Comparison of ENCODE assay signal across 16 mouse cellular contexts in genomic region chr2:173605713-173606414, GRCm38 (mm10). TPM values are rescaled to one million over a fixed set of nuclear protein-coding genes. Genes with fewer than 3 reads are reported as not detected.
DNase-seq lines count a peak whose midpoint lies in the region; ATAC-seq and TF ChIP-seq lines count a peak whose summit lies in the region.
"Had no signal": no experiment of that assay in that cellular context is flagged by ENCODE, and none has a peak within 500 bp of the region (broad histone marks: within the 10 kb centered on the region; RNA-seq: fewer than 3 reads in every experiment).

No protein-coding gene starts in this region.

- H3K36me3 ChIP-seq in forebrain, embryonic 12.5 days (replicated peaks) = peaks cover 6% of the 10 kb centered on the region; the same call in 1 of the 2 replicates
- H3K36me3 ChIP-seq in hindbrain, embryonic 15.5 days = no peaks in the 10 kb centered on the region
- no peaks in the 10 kb centered on the region for H3K36me3 ChIP-seq in midbrain, postnatal 0 days (ENCODE audit: insufficient read depth, low read length)

- peak; percentile 43 for DNase-seq in MN1 (ENCODE audit: low spot score)
- DNase-seq in midbrain, postnatal 0 days (ENCODE audit: low spot score) = peak; percentile 51
- DNase-seq in urinary bladder, postnatal 25 days (ENCODE audit: low spot score) = no peak
- DNase-seq in thymus, postnatal 4 days = no peak
- no peak for DNase-seq in gastrocnemius, adult 2 months
- DNase-seq in adrenal gland, adult 2 months = no peak
- DNase-seq: cerebellum, adult 8-10 months; gastrocnemius, postnatal 25 days had no signal

- intact Hi-C loops in gastrocnemius, adult 2 months (cut with DNase I) = loop anchor here (5.0 kb wide), 1 partner anchor 51 kb away; the partner anchor contains the start of gene Rab22a

- peak; percentile 64 for ATAC-seq in forebrain, embryonic 12.5 days (ENCODE audit: low FRiP score)
- peak; percentile 70; the same call in 1 of the 2 replicates for ATAC-seq in hindbrain, embryonic 15.5 days (ENCODE audit: low FRiP score, low read depth)
- peak; percentile 79 for ATAC-seq in midbrain, postnatal 0 days (ENCODE audit: low FRiP score)
- ATAC-seq: activated CD4-positive, CD25-positive, alpha-beta regulatory T cell, adult 4 months had no signal

- no peaks in the 10 kb centered on the region for H3K9me3 ChIP-seq in forebrain, embryonic 12.5 days
- no peaks in the 10 kb centered on the region for H3K9me3 ChIP-seq in hindbrain, embryonic 15.5 days
- no peaks in the 10 kb centered on the region for H3K9me3 ChIP-seq in midbrain, postnatal 0 days (ENCODE audit: low read length)

- H3K4me1 ChIP-seq in forebrain, embryonic 12.5 days = peaks cover 12% of the 10 kb centered on the region; the same call in 1 of the 2 replicates
- H3K4me1 ChIP-seq in hindbrain, embryonic 15.5 days (replicated peaks) = peaks cover 19% of the 10 kb centered on the region
- no peaks in the 10 kb centered on the region for H3K4me1 ChIP-seq in midbrain, postnatal 0 days (ENCODE audit: insufficient read depth, low read length)

- H3K4me2 ChIP-seq in forebrain, embryonic 12.5 days = no peak overlapping the region
- no peak overlapping the region for H3K4me2 ChIP-seq in hindbrain, embryonic 15.5 days
- no peak overlapping the region for H3K4me2 ChIP-seq in midbrain, postnatal 0 days (ENCODE audit: low read depth, low read length, poor library complexity, severe bottlenecking)
- H3K4me2 ChIP-seq: heart, embryonic 13.5 days had no signal

- H3K9ac ChIP-seq in forebrain, embryonic 12.5 days = no peak overlapping the region
- no peak overlapping the region for H3K9ac ChIP-seq in hindbrain, embryonic 15.5 days
- no peak overlapping the region for H3K9ac ChIP-seq in midbrain, postnatal 0 days (replicated peaks; ENCODE audit: low read length, poor library complexity, severe bottlenecking)
- H3K9ac ChIP-seq: heart, embryonic 13.5 days had no signal

- H3K27ac ChIP-seq in forebrain, embryonic 12.5 days = peak overlapping the region; percentile 75
- H3K27ac ChIP-seq in hindbrain, embryonic 15.5 days (replicated peaks) = peak overlapping the region; percentile 24; the same call in 1 of the 2 replicates
- no peak overlapping the region for H3K27ac ChIP-seq in midbrain, postnatal 0 days (ENCODE audit: low read depth, low read length)
- H3K27ac ChIP-seq in gastrocnemius, adult 2 months = no peak overlapping the region
- H3K27ac ChIP-seq: heart, embryonic 13.5 days had no signal

- no peak for TF ChIP-seq CTCF in midbrain, postnatal 0 days (IDR thresholded peaks at IDR 0.05)
- no peak for TF ChIP-seq CTCF in gastrocnemius, adult 2 months (IDR thresholded peaks at IDR 0.05)

- H3K4me3 ChIP-seq in forebrain, embryonic 12.5 days (replicated peaks) = no peak overlapping the region
- no peak overlapping the region for H3K4me3 ChIP-seq in hindbrain, embryonic 15.5 days
- H3K4me3 ChIP-seq in midbrain, postnatal 0 days (ENCODE audit: low read depth, low read length) = no peak overlapping the region
- H3K4me3 ChIP-seq in gastrocnemius, adult 2 months = no peak overlapping the region
- H3K4me3 ChIP-seq: heart, embryonic 13.5 days had no signal

- H3K27me3 ChIP-seq in forebrain, embryonic 12.5 days = no peaks in the 10 kb centered on the region
- H3K27me3 ChIP-seq in hindbrain, embryonic 15.5 days = no peaks in the 10 kb centered on the region
- H3K27me3 ChIP-seq in midbrain, postnatal 0 days (ENCODE audit: insufficient read depth, low read length) = no peaks in the 10 kb centered on the region
- H3K27me3 ChIP-seq: heart, embryonic 13.5 days had no signal

- 56% methylated on average over 12 of the region's 12 CpGs for WGBS in forebrain, embryonic 12.5 days
- 35% methylated on average over 12 of the region's 12 CpGs for WGBS in hindbrain, embryonic 15.5 days
- whole genome bisulfite sequencing in midbrain, postnatal 0 days = 40% methylated on average over 12 of the region's 12 CpGs

RNA-seq across cellular contexts. Expression of gene Ankrd60, which starts 27.7 kb away (rescaled TPM):
- polyA plus RNA-seq in forebrain, embryonic 12.5 days (2016; fragmentation: Nextera tagmentation; extraction: Ambion mirVana) = not detected in 2 replicates
- not detected in 2 replicates for polyA plus RNA-seq in hindbrain, embryonic 15.5 days (2015; fragmentation: Nextera tagmentation; extraction: Ambion mirVana)
- not detected in 2 replicates for total RNA-seq in midbrain, postnatal 0 days (2014; rRNA removed)
- polyA plus RNA-seq in midbrain, postnatal 0 days (2015; fragmentation: Nextera tagmentation; extraction: Ambion mirVana) = not detected in 2 replicates
- total RNA-seq in gastrocnemius, adult 2 months (2021) = not detected
- not detected for total RNA-seq in adrenal gland, adult 2 months (2021)
- polyA plus RNA-seq in adrenal gland, adult 2 months (2012; rRNA removed) = not detected in 2 replicates
- total RNA-seq: gastrocnemius, postnatal 25 days; hematopoietic stem cell, adult 5-6 weeks; liver, adult 2 months had no signal
- polyA plus RNA-seq: activated CD4-positive, CD25-positive, alpha-beta regulatory T cell, adult 4 months; heart, embryonic 13.5 days; kidney, embryonic 16.5 days; liver, adult 2 months; lung, embryonic 16.5 days had no signal

RNA-seq across cellular contexts. Expression of gene Rab22a, which starts 53.7 kb away (rescaled TPM):
- 43.1 and 47.7 TPM in 2 replicates for polyA plus RNA-seq in forebrain, embryonic 12.5 days (2016; fragmentation: Nextera tagmentation; extraction: Ambion mirVana)
- polyA plus RNA-seq in hindbrain, embryonic 15.5 days (2015; fragmentation: Nextera tagmentation; extraction: Ambion mirVana) = 31.0 and 33.0 TPM in 2 replicates
- total RNA-seq in midbrain, postnatal 0 days (2014; rRNA removed) = 22.4 and 23.7 TPM in 2 replicates
- 31.2 and 34.7 TPM in 2 replicates for polyA plus RNA-seq in midbrain, postnatal 0 days (2015; fragmentation: Nextera tagmentation; extraction: Ambion mirVana)
- 10 to 100 TPM; 28.0 to 30.7 TPM for total RNA-seq in gastrocnemius, adult 2 months (2021)
- total RNA-seq in adrenal gland, adult 2 months (2021) = 10 to 100 TPM; 30.0 to 35.0 TPM
- 62.4 and 64.8 TPM in 2 replicates for polyA plus RNA-seq in adrenal gland, adult 2 months (2012; rRNA removed)

Comparison
In these comparisons a context has a peak if more than half of its experiments do, and no peak if none do; other contexts are left out.
1. DNase-seq: peak in MN1 (single experiment) and midbrain, postnatal 0 days (single experiment); none in urinary bladder, postnatal 25 days (single experiment), thymus, postnatal 4 days (single experiment), gastrocnemius, adult 2 months (single experiment) and adrenal gland, adult 2 months (single experiment).
2. H3K27ac ChIP-seq: peak in forebrain, embryonic 12.5 days (single experiment) and hindbrain, embryonic 15.5 days (single experiment); none in midbrain, postnatal 0 days (single experiment) and gastrocnemius, adult 2 months (single experiment).
3. Peak in every context shown above with its lines, with median percentiles within 50 percentile points of each other: ATAC-seq.